Mouse (Mus musculus) cerebellum, adult (tissue): ENCODE data around the gene Mff.
A peak's percentile ranks its signal among the peaks of the same experiment; 100 is the strongest.

Experiments
- ATAC-seq: cut with Nextera tagmentation; 2 replicates; pipeline ENCODE4 v1.9.2; 2017; ENCODE audit warnings: mild to moderate bottlenecking, moderate library complexity, mixed read lengths; ENCODE audit not compliant: insufficient number of reproducible peaks, low FRiP score, low TSS enrichment

Gene Mff

DNA sequence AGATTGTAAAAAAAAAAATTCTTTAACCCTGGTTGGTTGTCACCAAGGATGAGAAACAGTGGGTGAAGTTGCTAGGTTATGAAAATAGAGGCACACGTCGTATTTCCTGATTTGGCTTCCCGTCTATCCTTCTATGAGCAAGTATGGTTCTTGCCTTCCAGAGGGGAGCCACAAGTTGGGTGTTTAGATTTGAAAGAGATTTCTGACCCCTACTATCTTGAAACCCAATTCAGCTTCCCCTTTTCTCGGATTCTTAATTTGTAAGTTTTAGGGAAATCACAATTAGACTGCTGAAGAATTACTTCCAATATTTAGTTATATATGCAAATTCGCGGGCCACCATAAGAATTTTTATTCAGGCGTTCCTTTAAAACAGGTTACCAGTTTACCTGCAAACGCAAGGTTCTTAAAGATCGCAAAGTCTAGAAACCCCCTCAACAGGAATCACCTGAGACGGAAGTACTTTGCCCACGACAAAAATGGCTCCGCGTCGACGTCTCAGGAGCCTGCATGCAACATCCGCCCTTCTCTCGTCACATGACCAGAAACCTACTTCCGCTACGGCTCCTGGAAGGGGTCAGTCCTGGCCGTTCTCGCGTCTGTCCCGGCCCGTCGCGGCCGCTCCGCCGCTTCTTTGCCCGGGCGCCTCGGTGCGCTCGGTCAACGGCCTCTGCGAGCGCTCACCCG lies at the start of gene Mff:
Gene Mff (plus strand): TSS at position 552 of the 687 bp plus-strand sequence.
- ATAC-seq, result peak; percentile 98

DNA sequence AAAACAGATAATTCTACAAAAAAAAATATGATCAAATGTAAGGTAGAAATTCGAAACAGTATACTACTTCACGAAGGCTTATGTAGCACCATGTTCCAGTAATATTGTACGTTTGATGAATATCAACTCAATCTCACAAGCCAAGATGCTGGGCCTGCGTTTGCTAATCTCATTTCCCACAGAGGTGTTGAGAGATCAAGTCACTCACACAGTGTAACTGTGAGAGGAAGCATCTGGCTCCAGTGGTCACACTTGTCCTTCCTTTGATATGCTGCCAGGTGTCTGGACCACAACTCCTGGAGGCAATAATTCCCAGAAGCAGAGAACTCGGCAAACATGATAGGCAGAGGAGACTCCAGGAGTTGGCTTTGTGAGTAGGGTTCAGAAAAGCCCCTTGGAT lies 38.4 kb upstream of the Mff start:
- no peak for ATAC-seq

GRCm38 (mm10) chr1:82686866-82687265 lies 37.8 kb upstream of the Mff start:
- ATAC-seq, result no peak

DNA sequence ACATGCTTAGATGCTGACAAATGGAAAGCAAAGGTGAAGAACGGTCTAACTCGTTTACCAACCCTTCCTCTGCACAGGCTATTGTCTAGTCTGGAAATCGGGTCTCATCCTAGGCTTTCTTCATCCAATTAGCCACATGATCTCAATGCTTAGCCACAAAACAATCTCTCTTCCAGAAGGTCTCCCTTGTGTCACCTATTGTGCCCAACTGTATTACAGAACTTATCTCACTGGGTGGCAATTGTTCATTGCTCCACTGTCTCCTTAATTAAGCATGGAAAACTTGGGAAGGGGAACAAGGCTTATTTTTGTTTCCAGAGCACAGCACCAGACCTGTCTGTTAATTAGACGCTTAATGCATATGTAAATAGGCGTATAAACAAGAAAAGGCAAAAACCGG lies 36.8 kb upstream of the Mff start:
- ATAC-seq, result no peak

DNA sequence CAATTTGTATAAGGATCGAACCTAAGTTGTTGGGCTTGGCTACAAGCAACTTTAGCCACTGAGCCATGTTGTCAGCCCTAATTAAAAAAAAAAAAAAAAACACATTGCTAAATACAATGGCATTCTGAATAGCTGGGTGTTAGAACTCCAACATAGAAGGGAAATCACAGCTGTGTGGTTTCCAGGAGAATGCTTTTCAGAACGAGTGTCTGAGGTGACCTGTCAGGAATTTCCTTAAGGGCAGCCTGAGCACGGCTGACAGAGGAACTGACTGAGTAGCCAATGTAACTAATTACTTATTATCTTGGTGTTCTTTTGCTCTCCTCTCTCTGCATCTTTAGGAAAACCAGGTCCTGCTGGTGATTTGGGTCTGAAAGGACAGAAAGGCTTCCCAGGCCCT lies 28.8 kb upstream of the Mff start:
- no peak for ATAC-seq

GRCm38 (mm10) chr1:82717816-82718512 lies 6.7 kb upstream of the Mff start:
- no peak for ATAC-seq

- peak; percentile 95 for ATAC-seq
These were observed 560 bp downstream of the Mff start for GRCm38 (mm10) chr1:82725026-82725874.

DNA sequence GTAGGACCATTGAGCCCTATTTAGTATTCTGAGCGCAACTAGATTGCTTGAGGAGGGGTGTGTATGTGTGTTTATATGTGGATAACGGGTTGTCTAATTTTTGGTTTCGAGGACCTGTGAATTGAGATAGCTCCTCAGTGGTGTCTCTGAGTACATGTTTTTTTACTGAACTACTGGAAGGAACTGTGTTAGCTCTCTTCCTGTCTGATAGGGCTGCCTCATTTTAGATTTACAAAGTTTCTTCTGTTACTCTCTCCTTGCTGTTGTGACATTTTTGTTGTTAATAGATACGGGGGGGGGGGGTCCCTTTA lies 1.1 kb downstream of the Mff start:
- ATAC-seq, result no peak

GRCm38 (mm10) chr1:82726482-82726881 lies 1.8 kb downstream of the Mff start:
- no peak for ATAC-seq

DNA sequence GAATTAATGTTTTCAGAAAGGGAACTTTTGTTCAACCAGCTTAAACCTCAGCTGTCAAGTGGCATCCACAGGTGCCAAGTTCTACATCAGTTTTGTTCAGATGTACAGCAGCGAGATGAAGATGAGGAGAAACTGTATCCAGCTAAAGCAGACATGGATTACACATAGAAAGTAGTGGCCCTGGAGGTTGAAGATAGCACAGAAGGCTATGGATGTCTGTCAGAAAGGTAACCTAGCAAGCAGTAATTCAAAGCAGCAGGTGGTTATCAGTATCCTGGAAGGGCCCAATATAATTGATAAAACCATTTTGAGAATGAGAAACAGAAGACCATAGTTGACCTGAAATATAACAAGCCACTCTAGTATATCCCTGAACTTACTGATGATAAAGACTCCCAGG lies 8.7 kb downstream of the Mff start:
- ATAC-seq, result no peak

- no peak for ATAC-seq
These were observed 13.4 kb downstream of the Mff start for GRCm38 (mm10) chr1:82738066-82738465.

- ATAC-seq, result no peak
These were observed 16.8 kb downstream of the Mff start for GRCm38 (mm10) chr1:82741539-82741938.

- no peak for ATAC-seq
These were observed 19.3 kb downstream of the Mff start for GRCm38 (mm10) chr1:82743962-82744361.

- ATAC-seq, result no peak
These were observed 21.7 kb downstream of the Mff start for GRCm38 (mm10) chr1:82746408-82746807.

DNA sequence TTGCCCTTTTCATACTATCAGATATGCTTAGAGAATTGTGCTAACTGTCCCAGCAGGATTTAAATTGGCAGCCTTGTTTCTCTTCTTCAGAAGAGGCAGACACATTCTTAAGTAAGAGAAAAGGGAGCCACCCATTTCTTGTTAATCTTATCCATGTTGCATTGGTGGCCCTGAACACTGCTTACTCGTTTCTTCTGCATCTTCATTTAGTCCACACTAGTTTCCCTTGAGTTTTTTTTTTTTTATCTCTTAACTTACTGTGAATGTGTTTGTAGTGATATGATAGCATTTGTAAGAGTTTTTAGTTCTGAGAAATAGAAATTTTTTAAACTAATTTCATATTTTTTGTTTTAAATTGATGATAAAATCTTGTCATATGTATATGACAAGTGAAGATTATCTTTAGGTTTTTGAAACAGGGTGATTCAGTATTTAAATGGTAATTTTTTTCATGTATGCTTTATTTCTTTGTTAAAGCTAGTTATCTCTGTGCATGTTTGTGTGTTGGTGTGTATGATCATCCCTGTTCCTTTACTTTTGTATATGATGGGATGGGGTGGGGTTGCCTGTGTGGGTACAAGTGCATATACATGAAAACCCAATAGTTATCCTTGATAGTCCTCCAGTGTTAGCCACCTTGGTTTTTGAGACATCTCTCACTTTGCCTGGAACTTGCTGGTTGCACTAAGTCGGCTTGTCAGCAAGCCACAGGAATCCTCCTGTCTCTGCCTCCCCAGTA lies 23.2 kb downstream of the Mff start:
- ATAC-seq, result no peak

- no peak for ATAC-seq
These were observed 34.8 kb downstream of the Mff start for GRCm38 (mm10) chr1:82759520-82759919.

GRCm38 (mm10) chr1:82761454-82762169 lies 36.9 kb downstream of the Mff start:
- ATAC-seq, result no peak

DNA sequence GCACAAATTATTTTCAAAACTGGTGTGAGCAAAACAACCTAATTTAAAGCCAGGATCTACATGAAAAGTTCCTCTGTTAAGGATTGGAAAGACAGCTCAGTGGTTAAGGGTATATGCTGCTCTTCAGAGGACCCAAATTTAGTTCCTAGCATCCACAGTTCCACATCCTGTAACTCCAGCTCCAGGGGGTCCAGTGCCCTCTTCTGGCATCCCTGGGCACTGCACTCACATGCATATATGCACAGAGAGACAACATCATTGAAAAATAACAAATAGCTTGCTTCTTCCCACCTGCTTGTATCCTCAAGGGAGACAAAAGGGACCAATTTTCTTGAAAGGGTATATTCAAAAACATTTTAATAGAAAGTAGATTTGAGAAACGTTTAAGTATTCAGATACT lies 37.6 kb downstream of the Mff start:
- ATAC-seq, result no peak

DNA sequence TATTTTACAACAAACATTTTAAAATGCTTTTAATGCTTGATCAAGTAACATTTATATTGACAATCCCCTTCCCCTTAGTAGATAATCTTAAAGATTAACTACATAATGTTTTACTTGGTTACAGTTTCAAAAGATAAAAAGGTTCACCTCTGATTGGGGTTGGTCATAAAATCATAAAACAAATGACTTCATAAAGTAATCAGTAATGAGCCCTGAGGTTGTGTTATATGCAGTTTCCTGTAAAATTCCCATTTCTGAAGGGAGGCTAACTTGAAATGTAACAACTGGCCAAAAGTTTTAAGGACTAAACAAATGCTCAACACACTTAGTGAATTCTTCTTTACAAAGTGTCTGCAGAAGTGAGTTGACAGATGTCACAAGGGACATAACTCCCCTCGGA lies 41.5 kb downstream of the Mff start:
- no peak for ATAC-seq

- no peak for ATAC-seq
These were observed 42.0 kb downstream of the Mff start for GRCm38 (mm10) chr1:82766641-82767040.
